Mouse (Mus musculus) heart, postnatal 0 days (tissue): ENCODE measurements around the gene Scrg1. TPM values are rescaled to one million over a fixed set of nuclear protein-coding genes. Genes with fewer than 3 reads are reported as not detected.
"Not testable (repeated sequence)": the region's sequence is repeated elsewhere in the genome, so short reads cannot be mapped to it uniquely, and the experiment has no call there.

ENCODE experiments used
- ATAC-seq: fragments of 200-750 bp; cut with Nextera tagmentation; 2 replicates; pipeline ENCODE4 v1.8.0; 2017; ENCODE audit warnings: low read depth, moderate number of reproducible peaks, moderate library complexity; ENCODE audit not compliant: insufficient read depth
- DNase-seq: peaks from one replicate; pipeline ENCODE4 v3.0.0-alpha.2; 2016; ENCODE audit warnings: low spot score
- H3K27ac ChIP-seq: fragments of 300-500 bp; sonication (generic); 2 replicates; pipeline ENCODE4 v1.5.1; 2014; ENCODE audit warnings: low read depth, mild to moderate bottlenecking
- H3K27me3 ChIP-seq: fragments of 300-500 bp; sonication (generic); 2 replicates; pipeline ENCODE4 v1.6.1; 2014; ENCODE audit warnings: low read length, mixed read lengths; ENCODE audit not compliant: control insufficient read depth, insufficient read depth
- H3K36me3 ChIP-seq: fragments of 300-500 bp; sonication (generic); replicated peaks from 2 replicates; pipeline ENCODE4 v1.6.1; 2014; ENCODE audit warnings: low read length, mixed read lengths; ENCODE audit not compliant: control insufficient read depth, insufficient read depth
- H3K4me1 ChIP-seq: fragments of 300-500 bp; sonication (generic); 2 replicates; pipeline ENCODE4 v1.6.1; 2014; ENCODE audit warnings: antibody characterized with exemption; ENCODE audit not compliant: control insufficient read depth, insufficient read depth
- H3K4me2 ChIP-seq: fragments of 300-500 bp; sonication (generic); 2 replicates; pipeline ENCODE4 v1.6.1; 2014; ENCODE audit warnings: low read depth, mild to moderate bottlenecking, low read length, moderate library complexity
- H3K4me3 ChIP-seq: fragments of 300-500 bp; sonication (generic); 2 replicates; pipeline ENCODE4 v1.5.1; 2014; ENCODE audit warnings: low read depth, low read length
- H3K9ac ChIP-seq: fragments of 300-500 bp; sonication (generic); replicated peaks from 2 replicates; pipeline ENCODE4 v1.6.1; 2014; ENCODE audit warnings: low read depth, low read length, mixed read lengths
- H3K9me3 ChIP-seq: fragments of 300-500 bp; sonication (generic); replicated peaks from 2 replicates; pipeline ENCODE4 v1.6.1; 2016; ENCODE audit warnings: low read length; ENCODE audit not compliant: control insufficient read depth
- CTCF ChIP-seq: IDR thresholded peaks from 2 replicates; pipeline ENCODE4 v1.5.1; 2016; ENCODE audit warnings: antibody characterized with exemption, control low read depth, low read depth
- EP300 ChIP-seq: IDR thresholded peaks from 2 replicates; pipeline ENCODE4 v1.6.1; 2016; ENCODE audit warnings: antibody characterized with exemption, low read depth
- WGBS: fragments of 180-500 bp; shearing (Covaris S2); extraction: QIAGEN DNeasy Blood & Tissue Kit; methylation state at CpG from one replicate; pipeline ENCODE4 v1.1.7; 2014; 5-methylcytosine and 5-hydroxymethylcytosine counted together
- polyA plus RNA-seq: library from polyadenylated mRNA; unstranded; fragments of >200 nt; fragmentation: Nextera tagmentation; extraction: Ambion mirVana; gene quantifications from 2 replicates; pipeline ENCODE4 v1.2.1, GENCODE M21; 2015
- total RNA-seq: library from RNA; depleted of rRNA; stranded (reverse); fragments of >200 nt; gene quantifications from 2 replicates; pipeline ENCODE4 v1.2.3, GENCODE M21; 2014; ENCODE audit warnings: low replicate concordance

Gene Scrg1
- total and polyA plus RNA-seq, 2 experiments from 2014 or later, result 0.40 TPM; not detected in 1

- H3K4me2 ChIP-seq, result no peak overlapping the region
- H3K27ac ChIP-seq, result no peak overlapping the region
- H3K36me3 ChIP-seq, result no peaks in the 10 kb centered on the region
- no peak overlapping the region for H3K9ac ChIP-seq
- H3K4me3 ChIP-seq, result no peak overlapping the region
- WGBS, result 73% methylated on average over 4 of the region's 4 CpGs
- H3K9me3 ChIP-seq, result no peaks in the 10 kb centered on the region
- TF ChIP-seq CTCF (no peak), EP300 (no peak)
- no peak for ATAC-seq
- no peaks in the 10 kb centered on the region for H3K27me3 ChIP-seq
- DNase-seq, result no peak
- no peaks in the 10 kb centered on the region for H3K4me1 ChIP-seq
Observed at GRCm38 (mm10) chr8:57441131-57441530, 14.6 kb upstream of the Scrg1 start.

GRCm38 (mm10) chr8:57441556-57441955 is 14.2 kb upstream of the Scrg1 start:
- TF ChIP-seq EP300 (no peak), CTCF (no peak)
- 82% methylated on average over 5 of the region's 5 CpGs for WGBS
- no peak for ATAC-seq
- no peaks in the 10 kb centered on the region for H3K27me3 ChIP-seq
- no peak overlapping the region for H3K27ac ChIP-seq
- H3K4me1 ChIP-seq, result no peaks in the 10 kb centered on the region
- H3K4me3 ChIP-seq, result no peak overlapping the region
- no peak overlapping the region for H3K9ac ChIP-seq
- H3K36me3 ChIP-seq, result no peaks in the 10 kb centered on the region
- H3K9me3 ChIP-seq, result no peaks in the 10 kb centered on the region
- no peak for DNase-seq
- H3K4me2 ChIP-seq, result no peak overlapping the region

- Histone ChIP-seq H3K4me2 (no peak overlapping the region), H3K36me3 (no peaks in the 10 kb centered on the region), H3K9me3 (no peaks in the 10 kb centered on the region), H3K27me3 (no peaks in the 10 kb centered on the region), H3K27ac (no peak overlapping the region), H3K4me1 (no peaks in the 10 kb centered on the region), H3K9ac (no peak overlapping the region), H3K4me3 (no peak overlapping the region)
- ATAC-seq (no peak), DNase-seq (no peak)
- no peak for TF ChIP-seq EP300
- TF ChIP-seq CTCF, result no peak
- 63% methylated on average over 4 of the region's 4 CpGs for WGBS
Observed at GRCm38 (mm10) chr8:57443289-57443688, 12.4 kb upstream of the Scrg1 start.

- not testable (repeated sequence) for H3K4me1 ChIP-seq, ATAC-seq, H3K9ac ChIP-seq, H3K27me3 ChIP-seq, H3K27ac ChIP-seq, H3K9me3 ChIP-seq, H3K36me3 ChIP-seq, H3K4me2 ChIP-seq, DNase-seq, H3K4me3 ChIP-seq
- WGBS, result 89% methylated on average over 4 of the region's 5 CpGs
Observed at GRCm38 (mm10) chr8:57445901-57446300, 9.8 kb upstream of the Scrg1 start.

GRCm38 (mm10) chr8:57450726-57451125 is 5.0 kb upstream of the Scrg1 start:
- no peak overlapping the region for H3K9ac ChIP-seq
- H3K4me3 ChIP-seq, result no peak overlapping the region
- 78% methylated on average over 7 of the region's 7 CpGs for WGBS
- ATAC-seq, result no peak
- TF ChIP-seq CTCF, result no peak
- no peak for TF ChIP-seq EP300
- DNase-seq, result no peak
- H3K4me1 ChIP-seq, result no peaks in the 10 kb centered on the region
- H3K9me3 ChIP-seq, result no peaks in the 10 kb centered on the region
- H3K27me3 ChIP-seq, result no peaks in the 10 kb centered on the region
- no peak overlapping the region for H3K4me2 ChIP-seq
- no peak overlapping the region for H3K27ac ChIP-seq
- H3K36me3 ChIP-seq, result no peaks in the 10 kb centered on the region

- ATAC-seq (no peak), DNase-seq (no peak)
- Histone ChIP-seq H3K4me3 (no peak overlapping the region), H3K9ac (no peak overlapping the region), H3K36me3 (no peaks in the 10 kb centered on the region), H3K9me3 (no peaks in the 10 kb centered on the region), H3K4me2 (no peak overlapping the region), H3K27ac (no peak overlapping the region), H3K27me3 (no peaks in the 10 kb centered on the region), H3K4me1 (0 out of 2 replicates have a peak, but pooled peaks cover 5% of the 10 kb centered on the region)
- TF ChIP-seq CTCF (no peak), EP300 (no peak)
- WGBS, result 89% methylated on average over 4 of the region's 4 CpGs
Observed at GRCm38 (mm10) chr8:57451896-57452295, 3.8 kb upstream of the Scrg1 start.
